Mouse (Mus musculus) fibroblast of lung, adult 2 months (primary cell): Measurements from ENCODE around the gene Kcp.
A peak's percentile ranks its signal among the peaks of the same experiment; 100 is the strongest.

Experiments used
- DNase-seq: peaks from one replicate; pipeline ENCODE4 v3.0.0-alpha.2; 2011; ENCODE audit warnings: low read depth

Gene Kcp

DNA sequence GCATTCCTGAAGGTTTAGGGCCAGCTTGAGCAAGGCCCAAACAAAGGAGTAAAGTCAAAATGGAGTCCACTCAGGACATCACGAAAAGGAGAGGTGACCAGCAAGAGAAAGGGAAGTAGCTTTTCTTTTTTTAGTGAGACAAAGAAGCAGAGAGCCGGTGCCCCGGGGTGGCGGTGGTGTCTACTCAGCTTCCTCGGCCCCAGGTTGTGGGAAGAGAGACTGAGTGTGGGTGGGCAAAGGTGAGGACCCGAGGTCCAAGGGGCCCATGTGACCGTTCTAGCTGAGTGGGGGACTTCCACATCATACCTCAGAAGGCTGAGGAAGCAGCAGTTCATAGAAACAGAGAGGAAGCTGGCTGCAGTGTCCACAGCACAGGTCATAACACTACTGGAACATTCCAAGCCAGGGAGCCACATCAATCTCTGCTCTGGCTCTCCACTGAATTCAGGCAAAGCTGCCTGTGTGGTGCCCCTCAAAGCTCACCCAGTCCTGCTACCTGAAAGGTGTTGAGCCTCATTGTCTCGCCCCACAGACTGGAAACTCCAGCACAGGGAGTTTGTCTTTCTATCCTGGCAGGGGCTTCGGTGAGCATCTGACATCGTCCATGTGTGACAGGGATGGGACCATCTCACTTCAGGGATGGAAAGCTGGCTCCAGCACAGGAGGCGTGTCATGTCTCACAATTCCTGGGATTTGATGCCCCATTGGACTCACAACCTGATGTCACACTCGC is 15.7 kb upstream of the Kcp start:
- no peak for DNase-seq

DNA sequence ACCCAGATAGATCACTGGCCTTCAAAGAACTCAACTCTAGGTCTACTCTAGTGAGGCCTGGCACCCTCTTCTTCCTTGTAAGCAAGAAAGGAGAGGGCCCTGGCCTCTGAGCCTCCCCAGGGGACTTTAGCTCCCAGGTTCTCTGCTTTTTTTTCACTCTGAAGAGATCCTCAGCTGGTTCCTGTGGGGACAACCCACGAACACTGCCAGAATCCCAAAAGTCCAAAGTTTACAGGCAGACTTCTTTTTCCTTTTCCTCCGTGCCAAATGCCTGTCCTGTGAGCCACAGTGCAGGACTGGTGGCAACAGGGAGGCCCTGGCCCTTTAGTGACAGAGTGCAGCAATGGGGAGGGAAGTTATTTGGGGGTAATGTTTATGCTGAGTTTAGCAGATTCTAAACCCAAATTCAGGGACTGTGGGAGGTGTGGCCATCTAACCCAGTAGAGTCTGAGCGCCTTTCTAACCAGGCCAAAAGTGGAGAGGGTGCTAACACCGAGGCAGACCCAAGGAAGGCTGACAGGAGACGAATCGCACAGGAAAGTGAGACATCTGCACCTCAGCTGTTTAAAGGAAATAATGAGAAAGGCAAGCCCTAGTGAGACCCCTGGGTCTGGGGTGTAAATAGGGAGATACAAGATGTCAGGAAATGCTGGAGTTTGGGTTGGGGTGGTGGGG is 15.0 kb upstream of the Kcp start:
- DNase-seq = no peak

DNA sequence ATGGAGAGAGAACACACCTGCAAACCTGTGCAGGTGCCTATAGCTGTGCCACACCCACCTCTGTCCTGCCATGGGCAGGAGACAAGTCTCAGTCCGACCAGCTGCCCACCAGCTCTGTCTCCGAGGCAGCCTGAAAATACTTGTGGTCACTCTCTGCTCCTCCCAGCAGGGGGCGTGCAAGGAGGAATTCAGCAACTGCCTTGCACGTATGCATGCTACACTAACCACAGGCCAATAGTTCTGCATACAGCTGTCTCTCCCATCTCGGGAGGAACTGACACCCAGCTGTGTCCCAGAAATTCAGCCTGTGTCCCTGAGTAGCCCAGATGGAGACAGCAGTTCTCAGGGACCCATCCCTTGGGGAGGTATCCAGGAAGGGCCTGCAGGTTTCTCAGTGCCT is 9.4 kb upstream of the Kcp start:
- DNase-seq = no peak

DNA sequence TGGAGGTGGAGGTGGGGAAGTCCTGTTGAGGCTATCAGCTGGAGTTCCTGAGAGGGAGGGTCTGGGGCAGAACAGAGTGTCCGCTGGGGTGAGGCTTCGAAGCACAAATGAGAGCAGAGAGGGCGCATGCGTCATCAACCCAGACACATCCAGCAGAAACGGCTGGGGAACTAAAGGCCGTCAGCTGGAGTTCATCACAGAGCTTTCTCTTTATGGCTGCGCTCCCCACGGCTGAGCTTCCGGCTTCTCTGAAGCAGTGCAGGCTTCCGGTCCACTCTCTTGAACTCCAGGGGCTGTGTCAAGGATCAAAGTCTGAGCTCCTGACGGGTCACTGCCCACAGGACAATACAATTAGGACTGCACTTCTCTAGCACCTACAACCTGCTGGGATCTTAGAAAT is 5.5 kb upstream of the Kcp start:
- no peak for DNase-seq

DNA sequence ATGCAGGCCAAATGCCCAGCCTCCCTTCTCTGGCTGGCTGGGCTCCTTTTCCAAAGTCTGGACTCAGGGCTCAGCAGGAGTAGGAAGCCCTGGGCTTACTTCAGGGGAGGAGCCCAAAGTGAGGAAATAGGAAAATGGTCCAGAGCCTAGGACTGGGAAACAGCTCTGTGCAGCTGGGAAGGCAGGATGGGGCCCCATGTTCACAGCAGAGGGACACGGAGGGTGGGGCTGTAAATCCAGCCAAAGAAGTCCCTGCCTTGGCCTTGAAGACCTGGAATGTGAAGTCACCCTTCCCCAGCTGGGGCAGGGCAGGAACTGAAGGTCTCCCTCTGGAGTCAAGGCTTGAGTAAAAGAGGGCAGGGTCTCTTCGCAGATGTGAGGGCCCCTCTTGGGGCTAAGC is 1.3 kb upstream of the Kcp start:
- no peak for DNase-seq

DNA sequence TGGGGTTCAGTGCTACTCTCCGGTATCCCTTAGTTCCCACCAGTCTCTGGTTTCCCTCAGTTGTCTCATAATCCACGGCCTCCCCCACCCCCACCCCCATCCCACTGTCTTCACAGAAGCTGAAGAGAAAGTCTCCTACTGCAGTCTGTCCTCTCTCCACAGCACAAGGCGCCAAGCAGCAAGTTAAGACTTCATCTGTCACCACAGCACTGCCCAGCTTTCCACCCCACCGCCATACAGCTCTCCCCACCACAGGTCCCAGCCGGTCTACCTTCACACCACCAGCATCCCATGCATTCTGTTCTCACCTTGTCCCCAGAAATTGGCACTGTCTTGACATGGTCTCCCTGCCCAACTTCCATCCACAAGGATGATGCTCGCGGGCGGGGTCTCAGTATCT is 918 bp downstream of the Kcp start:
- DNase-seq = no peak

DNA sequence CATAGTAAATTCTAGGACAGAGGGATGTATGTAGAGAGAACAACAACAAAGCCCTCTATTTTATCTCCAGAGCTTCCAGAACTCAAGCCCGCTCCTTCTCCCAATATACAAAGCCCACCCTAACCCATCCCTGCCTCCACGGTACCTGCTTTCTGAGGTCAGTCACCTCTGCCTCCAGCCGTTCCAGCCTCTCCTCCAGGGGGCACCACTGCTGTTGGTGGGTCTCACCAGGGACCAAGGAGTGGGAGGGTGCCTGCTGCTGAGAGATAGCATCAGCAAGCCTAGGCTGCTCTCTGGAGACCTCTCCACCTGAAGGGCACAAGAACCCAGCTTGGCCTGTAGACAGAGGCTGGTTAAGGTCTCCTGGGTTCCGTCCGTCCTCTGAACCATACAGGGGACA is 2.3 kb downstream of the Kcp start:
- no peak for DNase-seq

DNA sequence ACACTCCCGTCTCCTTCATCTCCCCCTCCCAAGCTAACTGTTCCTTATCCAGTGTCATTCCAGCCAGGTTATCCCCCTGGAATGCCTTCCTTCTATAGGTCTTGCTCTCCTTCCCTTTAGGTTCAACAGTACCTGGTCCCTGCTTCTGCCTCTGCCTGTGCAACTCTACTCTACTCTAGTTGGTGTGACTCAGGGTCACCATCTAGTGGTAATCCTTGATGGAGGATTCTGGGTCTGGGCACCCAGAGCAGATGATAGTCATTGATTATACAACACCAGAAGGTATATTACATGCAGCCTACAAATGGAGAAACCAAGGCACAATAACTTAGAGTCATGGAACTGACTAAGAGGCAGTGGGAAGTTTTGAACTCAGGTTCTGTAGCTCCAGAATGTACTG is 6.2 kb downstream of the Kcp start:
- DNase-seq = no peak

DNA sequence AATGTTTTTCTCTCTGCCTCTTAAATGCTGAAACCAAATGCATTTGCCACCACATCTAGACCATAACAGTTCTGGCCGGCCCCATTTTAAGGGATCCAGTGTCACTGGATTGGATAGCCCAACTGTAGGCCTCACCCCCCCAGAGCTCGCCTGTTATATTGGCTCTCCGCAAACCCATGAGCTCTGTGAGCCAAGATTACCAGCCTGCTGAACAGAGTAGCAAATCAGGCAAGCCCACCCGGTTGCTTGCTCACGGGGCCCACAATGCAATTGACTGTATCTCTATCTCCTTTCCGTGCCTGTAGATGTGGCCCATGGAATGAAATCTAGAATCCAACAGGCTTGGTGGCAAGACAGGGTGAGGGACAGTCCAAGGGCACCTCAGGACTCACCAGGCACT is 6.9 kb downstream of the Kcp start:
- DNase-seq = no peak

DNA sequence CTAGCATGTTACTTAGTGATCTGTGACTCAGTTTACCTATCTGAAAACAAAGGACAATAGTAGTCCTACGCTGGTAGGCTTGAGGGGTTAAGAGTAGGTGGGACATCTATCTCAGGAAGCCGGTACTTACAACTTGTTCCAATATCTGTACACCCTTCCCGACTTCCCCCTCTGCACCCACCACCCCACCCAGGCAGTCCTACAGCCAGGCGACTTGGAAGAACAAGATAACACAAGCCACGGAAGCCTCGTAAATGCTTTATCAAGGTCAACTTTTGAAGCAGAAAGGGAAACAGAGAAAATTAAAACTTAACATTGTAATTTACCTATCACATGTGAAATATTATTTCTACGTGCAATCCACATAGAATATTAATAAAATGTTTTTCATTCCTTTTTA is 7.6 kb downstream of the Kcp start:
- no peak for DNase-seq

DNA sequence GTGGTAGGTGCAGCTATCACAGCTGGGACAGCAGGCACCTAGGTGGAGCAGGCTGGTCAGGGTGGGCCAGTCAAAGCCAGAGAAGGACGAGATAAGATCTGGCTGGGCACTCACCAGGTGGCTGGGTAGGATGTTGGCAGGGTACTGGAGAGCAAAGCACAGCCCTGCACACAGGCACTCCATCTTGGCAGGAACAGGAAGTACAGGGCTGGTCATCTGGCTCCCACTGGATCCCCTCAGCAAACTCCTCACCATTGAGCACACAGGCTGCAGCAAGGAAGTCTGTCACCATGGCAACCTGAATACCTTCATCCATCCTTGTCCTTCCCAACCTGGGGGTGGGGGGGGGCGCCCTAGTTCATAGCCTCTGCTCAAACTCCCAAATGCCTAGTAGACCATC is 10.0 kb downstream of the Kcp start:
- no peak for DNase-seq

DNA sequence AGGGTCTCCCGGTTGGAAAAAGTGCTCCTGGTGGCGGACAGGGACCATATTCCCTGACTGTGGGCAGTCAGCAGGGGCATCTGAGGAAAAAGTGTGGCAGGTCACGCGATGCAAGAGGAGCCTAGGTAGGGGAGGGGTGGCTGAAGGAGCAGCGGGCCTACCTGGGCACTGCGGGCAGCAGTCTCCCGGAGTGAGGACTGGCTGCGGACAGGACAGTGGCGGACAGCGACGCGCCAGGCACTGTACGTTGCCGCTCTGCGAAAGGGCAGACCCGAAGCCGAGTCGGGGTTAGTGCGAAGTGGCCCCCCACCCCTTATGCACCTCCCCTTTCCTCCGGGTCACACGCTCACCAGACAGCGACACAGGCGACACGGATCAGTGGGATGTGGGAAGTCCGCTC is 11.5 kb downstream of the Kcp start:
- no peak for DNase-seq

DNA sequence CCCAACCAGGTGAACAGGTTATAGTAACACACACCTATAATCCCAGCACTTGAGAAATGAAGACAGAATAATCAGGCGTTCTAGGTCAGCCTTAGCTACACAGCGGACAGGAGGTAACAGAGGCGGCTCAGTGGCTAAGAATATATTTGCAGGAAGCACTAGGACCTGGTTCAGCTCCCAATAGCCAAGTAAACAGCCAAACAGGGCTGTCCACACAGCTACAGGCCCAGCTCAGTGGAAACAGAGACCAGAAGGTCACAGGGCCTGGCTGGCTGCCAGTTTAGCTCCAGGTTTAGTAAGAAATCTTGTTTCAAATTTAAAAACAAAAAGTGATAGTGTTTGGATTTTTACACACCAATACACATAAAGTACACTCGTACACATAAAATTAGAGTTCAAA is 13.7 kb downstream of the Kcp start:
- DNase-seq = no peak

DNA sequence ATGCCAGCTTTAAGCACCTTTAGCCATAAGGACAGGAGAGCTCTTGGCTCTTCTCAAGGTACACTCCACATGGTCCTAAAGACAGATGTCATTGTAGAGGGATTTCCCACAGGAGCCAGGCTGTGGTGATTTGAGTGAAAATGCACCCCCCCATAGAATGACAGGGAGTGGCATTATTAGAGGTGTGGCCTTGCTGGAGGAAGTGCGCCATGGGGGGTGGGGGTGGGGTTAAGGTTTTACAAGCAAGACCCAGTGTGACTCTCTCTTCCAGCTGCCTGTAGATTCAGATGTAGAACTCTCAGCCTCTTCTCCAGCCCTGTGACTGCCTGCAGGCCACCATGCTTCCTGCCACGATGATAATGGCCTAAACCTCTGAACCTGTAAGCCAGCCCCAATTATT is 21.8 kb downstream of the Kcp start:
- no peak for DNase-seq

DNA sequence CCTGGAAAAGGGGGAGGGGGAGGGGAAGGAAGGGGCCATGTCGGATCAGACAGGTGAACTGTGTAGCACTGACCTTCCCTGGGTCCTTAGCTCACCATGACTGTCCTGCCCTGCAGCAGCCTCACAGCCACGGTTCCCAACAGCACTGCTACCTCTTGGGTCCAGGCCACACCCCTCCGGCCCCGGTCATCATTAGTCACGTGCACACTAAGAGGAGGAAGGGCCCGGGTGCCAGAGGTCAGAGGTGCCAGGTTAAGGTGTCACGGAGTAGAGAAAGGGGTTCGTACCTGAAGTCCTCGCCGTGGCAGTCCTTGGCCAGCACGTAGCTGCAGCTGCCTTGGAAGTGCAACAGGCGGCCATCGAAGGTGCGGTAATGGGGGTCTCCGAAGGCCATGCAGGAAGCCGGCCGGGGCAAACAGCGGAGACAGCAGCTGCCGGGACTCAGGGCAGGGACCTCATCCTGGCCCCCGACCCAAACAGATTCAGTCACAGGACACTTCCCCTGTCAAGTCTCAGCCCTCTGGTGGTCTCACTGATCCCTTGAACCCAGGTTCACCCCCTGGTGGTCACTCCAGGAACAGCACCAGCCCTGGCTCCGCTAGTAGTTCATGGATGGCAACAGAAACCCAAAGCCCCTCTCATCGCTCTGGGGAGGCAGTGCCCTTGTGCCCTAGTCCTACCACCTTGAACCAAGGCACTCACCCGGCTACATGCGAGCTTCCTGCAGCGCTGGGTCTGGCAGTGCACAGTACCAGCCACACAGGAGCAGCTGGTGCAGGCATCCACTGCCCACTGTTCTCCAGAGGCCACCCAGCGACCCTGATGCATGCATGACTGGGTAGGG is 22.8 kb downstream of the Kcp start:
- DNase-seq = no peak

DNA sequence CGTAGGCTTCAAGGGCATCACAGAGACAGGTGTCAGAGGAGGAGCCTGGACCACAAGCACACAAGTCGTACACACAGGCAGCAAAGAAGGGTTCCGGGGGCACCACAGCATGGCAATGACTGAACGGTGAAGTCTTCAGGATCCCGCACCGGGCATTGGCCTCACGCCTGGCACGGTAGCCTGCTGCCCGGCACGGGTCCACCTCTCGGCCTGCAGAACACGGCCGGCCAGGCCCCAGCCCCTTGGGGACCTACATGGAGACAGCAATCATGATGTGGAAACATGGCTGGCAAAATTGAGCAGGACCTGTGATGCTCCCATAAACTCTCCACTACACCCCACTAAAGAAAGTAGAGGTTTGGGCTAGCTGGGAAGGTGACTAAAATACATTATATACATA is 25.1 kb downstream of the Kcp start:
- no peak for DNase-seq

DNA sequence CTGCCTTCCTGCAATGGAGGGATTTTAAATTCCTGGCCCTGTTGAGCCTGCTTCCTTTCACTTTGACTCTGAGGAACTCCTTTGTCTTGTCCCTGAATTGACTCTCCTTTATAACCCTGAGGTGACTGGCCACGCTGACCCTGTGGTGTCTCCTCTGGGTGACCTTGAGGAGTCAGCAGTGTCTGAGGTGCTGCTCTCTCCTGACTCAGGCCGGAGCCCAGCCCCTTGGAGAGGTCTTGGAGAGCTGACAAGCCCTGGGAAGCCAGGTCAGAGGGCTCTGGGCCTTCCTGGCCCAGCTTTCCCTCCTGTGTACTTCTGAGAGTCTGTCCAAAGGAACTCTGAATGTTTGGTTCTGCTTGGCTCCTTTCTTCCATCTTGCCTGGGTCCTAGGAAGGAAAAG is 33.0 kb downstream of the Kcp start:
- DNase-seq = no peak

DNA sequence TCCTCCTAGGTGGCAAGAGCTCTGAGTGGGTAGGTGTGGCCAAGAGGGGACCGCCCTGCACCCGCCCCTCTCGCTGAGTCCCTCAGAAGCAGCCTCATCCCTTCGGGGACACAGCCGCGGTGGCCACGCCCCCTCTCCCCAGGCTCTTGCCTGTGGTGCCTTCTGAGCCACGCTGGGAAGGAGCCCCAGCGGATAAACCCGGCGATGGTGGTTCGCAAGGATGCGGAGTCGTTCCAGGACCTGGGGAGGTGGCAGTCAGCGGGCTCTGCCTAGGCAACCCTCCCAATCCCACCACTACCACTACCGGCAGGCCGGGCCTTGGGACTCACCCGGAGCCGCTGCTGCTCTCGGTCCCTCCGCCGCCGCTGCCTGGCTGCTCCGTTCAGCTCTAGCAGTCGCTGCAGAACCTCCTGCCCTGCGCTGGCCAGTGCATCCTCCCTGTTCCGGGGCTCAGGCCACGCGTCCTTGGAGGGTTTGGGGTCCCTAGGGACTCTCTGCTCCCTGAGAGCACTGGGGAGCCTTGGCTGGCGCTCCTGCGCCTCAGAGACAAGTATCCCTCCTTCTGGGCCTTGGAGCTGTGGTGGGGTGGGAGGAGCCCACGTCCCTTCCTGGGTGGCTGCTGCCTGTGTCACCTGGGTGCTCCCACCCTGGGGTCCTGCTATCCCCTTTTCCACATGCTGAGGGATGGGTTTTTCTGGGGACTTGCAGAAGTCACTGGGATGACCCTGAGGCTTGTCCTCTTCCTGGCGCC is 33.6 kb downstream of the Kcp start:
- no peak for DNase-seq

DNA sequence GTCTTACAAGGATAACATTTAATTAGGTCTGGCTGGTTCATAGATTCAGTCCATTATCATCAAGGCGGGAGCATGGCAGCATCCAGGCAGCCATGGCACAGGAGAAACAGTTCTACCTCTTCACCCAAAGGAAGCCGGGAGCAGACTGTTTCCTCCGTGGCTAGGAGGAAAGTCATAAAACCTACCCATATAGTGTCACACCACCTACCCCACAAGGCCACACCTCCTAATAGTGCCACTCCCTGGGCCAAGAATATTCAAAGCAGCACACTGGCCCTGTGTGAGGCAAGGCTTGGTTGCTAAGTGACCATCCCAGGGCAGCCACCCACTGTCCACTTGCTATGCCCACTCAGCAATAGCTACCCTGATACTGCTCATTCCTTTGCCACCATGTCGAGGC is 36.6 kb downstream of the Kcp start, which contains the start of gene Atp6v1fnb:
Atp6v1fnb (plus strand) TSS at position 301 of the 400 bp plus-strand sequence.
- DNase-seq = no peak

DNA sequence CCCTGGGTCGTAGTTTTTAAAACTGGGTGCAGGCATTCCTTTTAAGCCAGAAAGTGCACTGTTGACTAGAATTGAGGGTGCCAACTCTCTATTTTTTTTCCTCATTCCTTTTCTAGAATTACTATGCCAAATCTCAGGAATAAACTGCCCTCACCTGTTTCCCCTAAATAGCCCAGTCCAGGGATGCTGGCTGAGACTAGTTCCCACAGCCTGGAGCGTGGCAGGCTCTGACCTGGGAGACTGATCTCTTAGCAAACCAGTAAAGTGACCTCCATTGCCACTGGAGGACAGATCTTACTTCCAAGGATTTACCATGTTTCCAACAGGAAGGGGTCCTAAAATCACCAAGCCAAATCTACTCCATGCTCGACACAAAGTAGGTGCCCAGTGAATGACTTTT is 38.9 kb downstream of the Kcp start:
- no peak for DNase-seq

DNA sequence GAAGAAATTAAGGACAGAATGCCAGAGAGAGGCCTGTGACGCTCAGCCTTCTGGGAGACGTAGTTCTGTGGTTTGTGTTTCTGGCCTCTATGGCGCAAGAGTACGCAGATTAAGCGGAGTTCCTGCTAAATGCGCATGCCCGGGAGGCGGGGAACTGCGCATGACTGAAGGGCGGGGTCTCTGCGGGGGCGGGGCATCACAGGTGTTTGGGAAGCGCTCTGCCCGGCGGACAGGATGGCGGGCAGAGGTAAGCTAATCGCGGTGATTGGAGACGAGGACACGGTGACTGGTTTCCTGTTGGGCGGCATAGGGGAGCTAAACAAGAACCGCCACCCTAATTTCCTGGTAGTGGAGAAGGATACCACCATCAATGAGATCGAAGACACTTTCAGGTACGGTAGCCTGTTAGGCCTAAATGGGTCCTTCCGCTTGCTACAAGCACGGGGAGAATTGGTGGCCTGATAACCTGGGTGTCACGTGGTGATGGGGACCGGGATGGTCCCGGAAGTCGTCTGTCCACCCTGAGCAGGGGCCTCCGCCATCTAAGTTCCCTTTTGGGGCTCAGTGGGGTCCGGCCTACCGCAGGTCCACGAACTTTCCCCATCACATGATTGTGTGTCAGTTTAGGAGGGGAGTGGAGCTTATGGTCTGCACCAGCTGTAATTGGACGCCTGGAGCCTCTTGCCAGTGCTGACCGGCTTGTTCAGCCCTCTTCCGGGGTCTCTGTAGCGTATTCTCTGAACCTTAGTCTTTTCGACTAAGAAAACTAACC is 40.0 kb downstream of the Kcp start, which contains the start of gene Atp6v1f:
Atp6v1f (plus strand) TSS at position 136 of the 772 bp plus-strand sequence.
- DNase-seq = peak; percentile 89
